Mouse (Mus musculus) urinary bladder, adult 2 months (tissue): Measurements from ENCODE around the gene Ptafr. TPM values are rescaled to one million over a fixed set of nuclear protein-coding genes. Genes with fewer than 3 reads are reported as not detected.

Experiments used
- DNase-seq: peaks from one replicate; pipeline ENCODE4 v3.0.0; 2022; ENCODE audit warnings: low spot score
- polyA plus RNA-seq: library from polyadenylated mRNA; depleted of rRNA; stranded (reverse); fragments of >200 nt; gene quantifications from 2 replicates; pipeline ENCODE4 v1.2.3, GENCODE M21; 2012; rRNA removed

The Ptafr gene
- polyA plus RNA-seq, 1 experiment = 11.3 TPM

DNA sequence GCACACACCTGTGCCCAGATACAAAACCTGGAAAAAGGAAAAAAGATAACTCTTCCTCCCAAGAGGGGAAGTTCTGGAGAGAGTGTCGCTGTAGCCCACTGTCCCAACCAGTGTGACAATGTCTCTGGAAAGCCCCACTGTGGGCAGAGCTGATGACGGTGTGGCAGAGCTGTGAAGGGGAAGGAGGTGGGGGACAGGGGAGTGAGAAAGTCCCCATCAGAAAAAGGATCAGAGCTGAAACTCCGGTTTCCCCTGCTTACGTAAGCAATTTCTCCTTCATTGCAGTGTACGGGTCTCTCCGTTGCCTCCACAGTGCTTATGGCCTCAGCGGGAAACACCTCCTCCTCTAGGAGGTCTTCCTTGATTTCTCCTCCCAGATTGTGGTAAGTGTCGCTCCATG is 47.5 kb downstream of the Ptafr start:
- DNase-seq = no peak

DNA sequence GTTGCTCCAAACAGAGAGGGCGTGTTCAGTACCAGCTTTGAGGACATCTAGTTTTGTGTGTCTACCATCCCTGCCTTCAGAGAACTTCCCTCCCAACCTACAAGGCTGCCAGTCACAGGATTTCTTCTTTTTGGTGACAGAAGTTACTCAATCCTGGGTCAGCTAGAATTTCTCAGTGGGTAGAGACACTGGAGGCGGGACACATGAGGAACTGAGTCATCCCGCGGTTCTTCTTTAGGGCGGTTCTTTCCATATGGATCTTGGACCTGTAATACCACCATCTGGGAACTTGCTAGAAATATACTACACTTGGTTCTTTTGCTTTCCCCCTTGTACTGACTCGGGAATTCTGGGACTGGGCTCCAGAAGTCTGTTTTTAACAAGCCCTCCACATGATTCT is 54.0 kb downstream of the Ptafr start:
- no peak for DNase-seq

GRCm38 (mm10) chr4:132618850-132619375 is 55.0 kb downstream of the Ptafr start:
- no peak for DNase-seq

GRCm38 (mm10) chr4:132620134-132620533 is 56.3 kb downstream of the Ptafr start:
- no peak for DNase-seq

DNA sequence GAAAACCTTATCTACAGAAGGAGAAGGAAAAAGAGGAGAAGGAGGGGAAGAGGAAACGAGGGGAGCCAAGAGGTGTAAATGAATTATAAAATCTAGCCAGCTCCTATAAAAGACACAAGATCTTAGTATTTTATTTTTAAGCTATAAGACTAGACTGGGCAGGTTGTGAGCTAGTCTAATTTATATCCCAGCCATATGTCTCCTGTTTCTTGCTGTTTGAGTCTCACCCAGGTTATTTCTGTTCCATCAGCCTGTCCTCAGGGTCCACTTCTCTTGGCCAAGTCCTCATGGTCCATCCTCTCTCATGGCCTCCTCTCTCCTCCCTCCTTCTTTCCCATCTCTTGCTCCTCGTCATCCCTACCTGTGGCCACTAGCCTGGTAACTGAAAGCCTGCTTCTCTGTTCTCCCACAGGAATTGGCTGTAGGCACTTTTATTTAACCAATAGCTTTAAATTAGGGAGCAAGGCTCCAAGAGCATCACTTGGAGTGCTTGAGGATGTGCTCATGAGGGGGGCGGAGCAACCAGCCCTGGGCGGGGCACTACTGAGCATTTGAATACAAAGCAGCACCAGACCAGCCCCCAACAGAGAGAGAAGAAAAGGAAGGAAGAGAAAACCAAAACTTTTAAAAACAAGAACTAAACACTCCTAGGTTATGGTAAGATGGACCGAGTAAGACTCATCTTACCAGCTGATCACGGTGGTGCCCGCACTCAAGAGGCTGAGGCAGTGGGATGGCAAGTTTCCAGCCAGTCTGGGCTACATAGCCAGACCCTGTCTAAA is 57.6 kb downstream of the Ptafr start:
- no peak for DNase-seq

DNA sequence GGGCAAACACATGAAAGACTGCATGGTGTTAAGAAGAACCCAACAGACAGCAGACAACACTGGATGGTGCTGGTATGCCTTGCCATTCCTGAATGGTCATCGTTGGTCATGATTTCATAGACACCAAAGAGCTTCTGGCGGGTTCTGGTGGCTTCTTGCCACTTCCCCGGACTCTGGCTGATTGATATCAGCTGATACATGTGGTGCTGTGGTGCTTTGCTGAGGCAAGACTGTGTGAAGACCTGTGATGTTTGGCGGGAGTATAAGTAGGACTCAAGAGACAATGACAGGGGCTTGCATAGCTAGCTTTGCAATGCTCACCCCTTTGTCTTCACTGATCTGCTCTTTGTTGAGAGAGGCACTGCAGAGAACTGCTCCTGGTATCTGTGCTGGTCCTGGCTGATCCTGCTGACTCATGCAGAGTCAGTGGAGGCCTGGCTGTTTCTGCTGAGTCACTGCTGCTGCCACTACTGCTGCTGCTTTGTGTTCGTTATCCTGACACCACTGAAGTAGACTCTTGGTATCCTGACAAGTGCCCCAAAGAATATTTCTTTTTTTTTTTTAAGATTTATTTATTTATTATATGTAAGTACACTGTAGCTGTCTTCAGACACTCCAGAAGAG is 60.3 kb downstream of the Ptafr start:
- DNase-seq = no peak

DNA sequence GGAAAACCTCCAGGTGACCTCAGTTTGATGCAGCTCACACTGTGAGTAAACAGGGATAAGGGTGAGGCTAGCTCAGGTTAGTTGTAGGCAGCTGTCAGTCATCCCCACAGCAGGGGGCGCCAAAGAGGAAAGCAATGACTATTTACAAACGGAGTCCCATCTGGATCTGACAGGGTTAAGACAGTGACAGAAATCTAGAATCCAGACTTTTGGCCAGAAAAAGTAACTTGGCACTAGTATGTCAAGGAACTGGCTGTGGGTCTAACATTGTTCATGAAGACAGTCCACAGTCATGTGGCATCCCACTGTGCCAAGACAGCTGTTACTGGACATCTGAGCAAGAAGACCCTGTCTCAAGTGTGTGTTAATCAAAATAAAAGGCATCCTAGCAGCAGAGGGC is 65.0 kb downstream of the Ptafr start:
- DNase-seq = no peak

Other genes with a start within 250 kb of the Ptafr start
- gene Trnau1ap, start 234.5 kb upstream of the Ptafr start, polyA plus RNA-seq = 12.3 and 22.9 TPM in 2 replicates
- gene Rcc1, start 210.5 kb upstream of the Ptafr start, polyA plus RNA-seq = 7.5 and 8.7 TPM in 2 replicates
- gene Phactr4, start 141.6 kb upstream of the Ptafr start, polyA plus RNA-seq = 9.1 and 14.1 TPM in 2 replicates
- 5.6 and 7.5 TPM in 2 replicates for gene Med18, start 100.1 kb upstream of the Ptafr start, polyA plus RNA-seq
- gene Sesn2, start 53.6 kb upstream of the Ptafr start, polyA plus RNA-seq = 9.8 and 10.1 TPM in 2 replicates
- 367 and 421 TPM in 2 replicates for gene Atpif1, start 30.4 kb upstream of the Ptafr start, polyA plus RNA-seq
- gene Dnajc8, start 28.5 kb upstream of the Ptafr start, polyA plus RNA-seq = 138 and 139 TPM in 2 replicates
- 17.3 and 17.6 TPM in 2 replicates for gene Eya3, start 74.9 kb downstream of the Ptafr start, polyA plus RNA-seq
- gene Xkr8, start 168.5 kb downstream of the Ptafr start, polyA plus RNA-seq = 3.9 and 6.0 TPM in 2 replicates
- gene Smpdl3b, start 193.2 kb downstream of the Ptafr start, polyA plus RNA-seq = 24.0 and 26.4 TPM in 2 replicates
- gene Rpa2, start 204.3 kb downstream of the Ptafr start, polyA plus RNA-seq = 13.3 and 16.8 TPM in 2 replicates
- gene Themis2, start 232.3 kb downstream of the Ptafr start, polyA plus RNA-seq = 5.0 and 7.6 TPM in 2 replicates